Mouse (Mus musculus) limb, embryonic 14.5 days (tissue): ENCODE measurements around the gene Aloxe3. TPM values are rescaled to one million over a fixed set of nuclear protein-coding genes. Genes with fewer than 3 reads are reported as not detected.
A peak's percentile ranks its signal among the peaks of the same experiment; 100 is the strongest.

Source experiments
- ATAC-seq: fragments of 200-750 bp; cut with Nextera tagmentation; 2 replicates; pipeline ENCODE4 v1.8.0; 2017; ENCODE audit warnings: low read depth, moderate number of reproducible peaks, moderate TSS enrichment; ENCODE audit not compliant: low FRiP score
- DNase-seq: peaks from one replicate; pipeline ENCODE4 v3.0.0-alpha.2; 2015; ENCODE audit warnings: low spot score
- H3K27ac ChIP-seq: fragments of 300-500 bp; sonication (generic); replicated peaks from 2 replicates; pipeline ENCODE4 v1.5.1; 2014; ENCODE audit warnings: low read depth, mild to moderate bottlenecking, low read length, moderate library complexity, mixed read lengths
- H3K27me3 ChIP-seq: fragments of 300-500 bp; sonication (generic); 2 replicates; pipeline ENCODE4 v1.6.1; 2014; ENCODE audit warnings: low read length, mixed read lengths; ENCODE audit not compliant: control insufficient read depth, insufficient read depth
- H3K36me3 ChIP-seq: fragments of 300-500 bp; sonication (generic); 2 replicates; pipeline ENCODE4 v1.6.1; 2014; ENCODE audit warnings: mild to moderate bottlenecking, low read length, moderate library complexity, mixed read lengths; ENCODE audit not compliant: control insufficient read depth, insufficient read depth
- H3K4me1 ChIP-seq: fragments of 300-500 bp; sonication (generic); 2 replicates; pipeline ENCODE4 v1.6.1; 2014; ENCODE audit warnings: antibody characterized with exemption, low read length, mixed read lengths; ENCODE audit not compliant: control insufficient read depth, insufficient read depth
- H3K4me2 ChIP-seq: fragments of 300-500 bp; sonication (generic); replicated peaks from 2 replicates; pipeline ENCODE4 v1.6.1; 2014; ENCODE audit warnings: low read depth, mild to moderate bottlenecking, low read length, moderate library complexity; ENCODE audit not compliant: severe bottlenecking
- H3K4me3 ChIP-seq: fragments of 300-500 bp; sonication (generic); replicated peaks from 2 replicates; pipeline ENCODE4 v1.5.1; 2014; ENCODE audit warnings: low read length
- H3K9ac ChIP-seq: fragments of 300-500 bp; sonication (generic); 2 replicates; pipeline ENCODE4 v1.6.1; 2014; ENCODE audit warnings: mild to moderate bottlenecking, low read depth, low read length, moderate library complexity; ENCODE audit not compliant: severe bottlenecking
- H3K9me3 ChIP-seq: fragments of 300-500 bp; sonication (generic); 2 replicates; pipeline ENCODE4 v1.6.1; 2016; ENCODE audit warnings: low read length; ENCODE audit not compliant: control insufficient read depth
- POLR2A ChIP-seq: fragments of 200-500 bp; IDR thresholded peaks from 2 replicates; pipeline ENCODE4 v1.8.0; 2012; ENCODE audit warnings: inconsistent platforms, mild to moderate bottlenecking, moderate library complexity, borderline replicate concordance; ENCODE audit not compliant: insufficient read depth, insufficient read length; ENCODE audit errors: extremely low read depth
- WGBS: fragments of 180-500 bp; shearing (Covaris S2); extraction: QIAGEN DNeasy Blood & Tissue Kit; methylation state at CpG from one replicate; pipeline ENCODE4 v1.1.7; 2014; 5-methylcytosine and 5-hydroxymethylcytosine counted together
- polyA plus RNA-seq, 2 experiments: library from polyadenylated mRNA; depleted of rRNA in 1 of 2; stranded (reverse) in 1 of 2; unstranded in 1 of 2; fragments of >200 nt; fragmentation: Nextera tagmentation in 1 of 2; extraction: Ambion mirVana in 1 of 2; gene quantifications; 2 replicates each; pipeline versions ENCODE4 v1.2.1 to v1.2.3; 2012 to 2014

Aloxe3 gene
- polyA plus RNA-seq, 2 experiments: 1.6 TPM

GRCm38 (mm10) chr11:69120221-69121000 is 5.3 kb upstream of the Aloxe3 start, which contains the start of gene Hes7:
TSS of gene Hes7 (plus strand) at chr11:69120404.
- ATAC-seq: no peak
- WGBS: 4% methylated on average over 27 of the region's 27 CpGs
- peak within 1 kb of the TSS; percentile 65 for H3K9ac ChIP-seq
- peak within 1 kb of the TSS; percentile 74 for H3K4me3 ChIP-seq
- no peak for TF ChIP-seq POLR2A
- H3K27ac ChIP-seq: no peak within 1 kb of the TSS
- H3K4me1 ChIP-seq: peaks cover 22% of the 10 kb centered on the region
- peak within 1 kb of the TSS; percentile 90 for H3K4me2 ChIP-seq
- no peaks in the 10 kb centered on the region for H3K36me3 ChIP-seq
- H3K27me3 ChIP-seq: no peaks in the 10 kb centered on the region
- no peaks in the 10 kb centered on the region for H3K9me3 ChIP-seq
- DNase-seq: no peak

GRCm38 (mm10) chr11:69121001-69121740 is 4.5 kb upstream of the Aloxe3 start:
- Histone ChIP-seq H3K4me2 (peak overlapping the region; percentile 90), H3K9ac (peak overlapping the region; percentile 65), H3K9me3 (no peaks in the 10 kb centered on the region), H3K27ac (no peak overlapping the region), H3K27me3 (no peaks in the 10 kb centered on the region), H3K4me3 (peak overlapping the region; percentile 74), H3K36me3 (no peaks in the 10 kb centered on the region), H3K4me1 (peaks cover 28% of the 10 kb centered on the region)
- TF ChIP-seq POLR2A: no peak
- ATAC-seq (no peak), DNase-seq (no peak)
- WGBS: 1% methylated on average over 29 of the region's 33 CpGs

- H3K4me3 ChIP-seq: peak overlapping the region; percentile 74
- H3K9me3 ChIP-seq: no peaks in the 10 kb centered on the region
- WGBS: under 1% methylated on average over 31 of the region's 32 CpGs
- H3K9ac ChIP-seq: peak overlapping the region; percentile 65
- H3K4me2 ChIP-seq: peak overlapping the region; percentile 90
- no peak for TF ChIP-seq POLR2A
- no peaks in the 10 kb centered on the region for H3K27me3 ChIP-seq
- peaks cover 29% of the 10 kb centered on the region for H3K4me1 ChIP-seq
- H3K36me3 ChIP-seq: no peaks in the 10 kb centered on the region
- H3K27ac ChIP-seq: peak overlapping the region; percentile 81
- ATAC-seq (no peak), DNase-seq (peak; percentile 63)
Measured at GRCm38 (mm10) chr11:69121741-69122335, 3.9 kb upstream of the Aloxe3 start.

GRCm38 (mm10) chr11:69122336-69122951 is 3.3 kb upstream of the Aloxe3 start, which contains the start of gene 9130213A22Rik:
TSS of gene 9130213A22Rik (minus strand) at chr11:69122589.
- H3K27me3 ChIP-seq: no peaks in the 10 kb centered on the region
- peak within 1 kb of the TSS; percentile 65 for H3K9ac ChIP-seq
- ATAC-seq: peak; percentile 44
- TF ChIP-seq POLR2A: no peak
- peak within 1 kb of the TSS; percentile 81 for H3K27ac ChIP-seq
- H3K9me3 ChIP-seq: no peaks in the 10 kb centered on the region
- H3K36me3 ChIP-seq: no peaks in the 10 kb centered on the region
- peak; percentile 89 for DNase-seq
- H3K4me2 ChIP-seq: peak within 1 kb of the TSS; percentile 90
- H3K4me1 ChIP-seq: peaks cover 26% of the 10 kb centered on the region
- peak within 1 kb of the TSS; percentile 74 for H3K4me3 ChIP-seq
- WGBS: under 1% methylated on average over 32 of the region's 66 CpGs
